Mouse (Mus musculus) bone marrow, adult 2 months (tissue): ENCODE data around the gene Fam210b.

Experiments used
- CTCF ChIP-seq: fragments of 200-500 bp; IDR thresholded peaks from 2 replicates; pipeline ENCODE4 v1.5.1; 2011; ENCODE audit warnings: low read length, control low read depth; ENCODE audit not compliant: control insufficient read depth, insufficient read depth
- POLR2A ChIP-seq: fragments of 200-500 bp; IDR thresholded peaks from 2 replicates; pipeline ENCODE4 v1.6.1; 2011; ENCODE audit warnings: low read depth, mild to moderate bottlenecking, control low read depth, low read length, borderline replicate concordance; ENCODE audit not compliant: control insufficient read depth

- no peak for TF ChIP-seq CTCF
- no peak for TF ChIP-seq POLR2A
Observed at GRCm38 (mm10) chr2:172381898-172382297, 36.5 kb downstream of the Fam210b start.
